Mouse (Mus musculus): ENCODE measurements around the gene Car9. TPM values are rescaled to one million over a fixed set of nuclear protein-coding genes. Genes with fewer than 3 reads are reported as not detected.
"Not testable (repeated sequence)": the region's sequence is repeated elsewhere in the genome, so short reads cannot be mapped to it uniquely, and the experiment has no call there.

Gene Car9
- total RNA-seq, 2 experiments from 2014 or later = 0.49 to 1.2 TPM

DNA sequence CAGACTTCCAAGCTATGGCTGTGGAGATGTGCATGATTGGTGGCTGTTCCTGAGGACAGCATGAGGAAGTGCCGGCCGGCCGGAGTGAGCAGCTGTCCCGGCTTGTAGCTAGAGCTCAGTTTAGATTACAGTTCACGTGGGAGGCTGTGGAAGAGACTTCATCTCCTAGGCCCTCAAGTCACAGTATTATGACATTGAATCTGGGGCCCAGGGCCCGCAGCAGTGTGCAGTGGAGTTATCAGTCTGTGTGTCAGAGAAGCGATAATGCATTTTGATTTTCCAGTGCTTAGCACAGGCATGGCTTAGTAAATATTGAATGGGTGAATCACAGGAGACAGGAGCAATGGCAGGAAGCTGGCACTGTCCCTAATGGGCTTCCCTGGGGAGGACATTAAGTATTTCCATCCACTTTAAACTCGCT lies 23.3 kb downstream of the Car9 start:
- DNase-seq = peak; percentile 50 to 66

DNA sequence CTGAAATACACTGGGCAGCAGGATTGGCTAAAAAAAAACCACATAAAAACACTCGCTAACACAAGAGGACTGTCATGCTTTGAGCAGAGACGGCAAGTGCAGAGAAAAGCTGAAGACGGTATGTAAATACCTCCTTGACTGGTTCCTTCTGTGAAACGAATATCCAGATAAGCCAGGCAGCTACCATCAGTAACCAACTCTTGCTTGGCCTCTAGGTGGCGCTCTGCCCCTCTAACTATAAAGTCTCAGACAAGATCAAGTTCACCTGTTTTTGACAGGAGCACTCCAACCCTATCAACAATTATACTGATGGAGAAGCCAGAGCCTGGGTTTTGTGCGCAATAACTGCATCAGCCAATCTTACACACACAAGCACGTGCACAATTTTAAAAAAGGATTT lies 23.8 kb downstream of the Car9 start:
- peak; percentile 84 to 88 for DNase-seq

DNA sequence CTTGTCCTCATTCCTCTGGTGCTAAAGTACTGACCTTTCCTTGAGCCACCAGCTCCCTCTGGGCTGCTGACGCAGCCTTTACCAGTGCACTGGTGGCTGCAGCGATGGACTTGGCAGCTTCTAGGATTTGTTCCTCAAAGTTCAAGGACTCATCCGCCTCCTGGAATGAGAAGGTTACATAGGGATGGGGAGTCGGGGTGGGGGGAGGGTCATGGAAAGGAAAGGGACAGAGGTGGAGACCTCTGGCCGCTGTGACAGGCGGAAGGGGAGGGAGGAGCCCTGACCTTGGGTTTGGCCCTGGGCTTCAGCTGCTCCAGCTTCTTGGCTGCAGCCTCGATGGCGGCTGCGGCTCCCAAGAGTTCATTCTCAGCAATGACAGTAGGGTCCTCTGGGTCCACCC lies 26.5 kb downstream of the Car9 start:
- DNase-seq = peak; percentile 87

DNA sequence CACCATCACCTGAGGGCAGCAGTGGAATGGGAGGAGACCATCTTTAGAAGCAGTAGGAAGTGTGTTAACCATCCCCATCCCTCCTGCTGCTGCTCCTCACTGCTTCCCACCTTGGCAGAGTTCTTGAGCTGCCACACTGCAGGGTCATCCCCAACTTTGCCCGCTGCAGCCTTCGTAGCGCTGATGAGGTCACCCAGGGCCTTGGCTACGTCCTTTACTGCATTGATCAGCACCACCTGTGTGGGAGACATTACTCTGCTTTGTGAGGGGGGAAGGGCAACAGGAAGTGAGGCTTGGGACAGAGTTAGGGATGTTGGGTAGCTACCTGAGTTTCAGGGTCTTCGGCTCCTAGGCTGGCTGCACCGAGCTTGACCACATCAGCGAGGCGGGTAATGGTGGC lies 28.9 kb downstream of the Car9 start:
- DNase-seq = no peak

DNA sequence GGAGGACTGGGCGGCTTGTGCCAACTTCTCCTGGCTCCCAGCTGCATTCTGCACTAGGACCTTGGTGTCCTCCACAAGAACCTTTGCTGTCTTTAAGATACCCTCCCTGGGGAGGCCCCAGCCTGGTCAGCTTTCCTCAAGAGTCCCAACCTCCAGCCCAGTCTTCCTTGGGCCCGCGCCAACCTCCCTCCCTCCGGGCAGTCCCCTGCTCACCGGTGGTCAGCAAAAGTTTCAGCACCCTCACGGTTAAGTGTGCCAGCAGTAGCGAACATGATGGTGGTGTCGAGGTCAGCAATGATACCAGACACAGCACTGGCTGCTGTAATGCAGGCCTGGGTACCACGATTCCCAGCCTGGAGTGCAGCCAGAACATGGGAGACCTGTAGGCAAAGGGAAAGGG lies 29.3 kb downstream of the Car9 start:
- peak in 1 of 2 experiments; percentile 43 for DNase-seq

DNA sequence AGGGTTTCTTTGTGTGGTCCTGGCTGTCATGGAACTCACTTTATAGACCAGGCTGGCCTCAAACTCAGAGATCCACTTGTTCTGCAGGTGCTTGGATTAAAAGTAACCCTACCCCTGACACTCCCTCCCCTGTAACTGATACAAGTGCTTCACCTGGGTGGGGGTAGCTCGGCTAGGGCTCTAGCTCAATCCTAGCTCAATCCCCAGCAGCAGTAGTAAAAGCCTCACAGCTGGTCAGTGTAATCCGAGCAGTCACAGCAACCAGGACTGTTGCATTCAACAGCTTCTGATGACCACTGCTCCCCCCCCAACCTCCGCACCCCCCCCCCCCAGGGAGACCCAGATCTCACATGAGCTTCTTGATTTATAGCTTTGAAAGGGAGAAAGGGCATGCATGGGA lies 35.3 kb downstream of the Car9 start:
- DNase-seq = no peak

DNA sequence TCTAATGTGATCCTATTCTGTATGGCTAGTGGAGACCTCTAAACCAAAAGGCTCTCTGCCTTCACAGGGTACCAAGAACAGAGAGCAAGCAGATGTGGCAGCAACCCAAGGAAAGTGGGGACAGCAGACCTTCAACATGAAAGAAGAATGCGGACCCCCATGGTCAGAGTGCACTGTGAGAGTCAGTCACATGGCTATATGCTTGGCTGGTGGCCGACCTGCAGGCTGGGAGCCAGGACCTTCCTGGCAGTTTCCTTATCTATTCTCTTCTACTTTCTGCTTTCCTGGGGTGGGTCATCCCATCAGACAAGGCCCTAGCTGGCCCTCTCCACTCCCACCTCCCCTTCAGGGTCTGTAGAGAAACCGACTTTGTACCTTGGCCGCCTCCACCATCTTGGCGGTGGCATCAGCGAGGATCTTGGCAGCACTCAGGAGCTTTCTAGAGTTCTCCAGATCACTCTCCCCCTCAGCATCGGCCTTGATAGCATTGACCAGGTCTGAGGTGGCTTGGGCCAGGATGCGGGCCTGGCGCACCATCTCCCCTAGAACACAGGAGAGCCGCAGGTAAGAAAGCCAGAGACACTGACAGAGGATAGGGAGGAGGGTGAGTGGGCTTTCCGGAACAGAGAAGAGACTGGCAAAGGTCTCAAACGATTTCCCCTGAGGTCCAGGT lies 39.7 kb downstream of the Car9 start:
- DNase-seq = peak; percentile 79 to 81

DNA sequence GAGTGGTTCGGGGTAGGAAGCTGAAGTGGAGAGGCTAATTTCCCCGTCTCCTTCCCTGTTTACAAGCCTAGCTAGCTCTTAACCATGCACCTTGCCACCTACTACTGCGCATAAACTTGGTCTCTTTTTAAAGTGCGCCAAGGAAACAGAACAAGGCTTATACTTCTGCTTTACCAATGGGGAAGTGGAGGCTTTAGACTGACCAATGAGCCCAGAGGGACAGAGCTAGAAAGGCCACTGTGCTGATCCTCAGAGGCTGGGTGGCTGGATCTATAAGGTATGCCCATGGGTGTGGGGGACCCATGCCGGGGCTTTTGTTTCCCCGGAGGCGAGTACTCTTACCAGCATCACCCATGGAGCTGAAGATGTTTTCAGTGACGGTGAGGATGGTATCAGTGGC lies 40.4 kb downstream of the Car9 start:
- DNase-seq = no peak

DNA sequence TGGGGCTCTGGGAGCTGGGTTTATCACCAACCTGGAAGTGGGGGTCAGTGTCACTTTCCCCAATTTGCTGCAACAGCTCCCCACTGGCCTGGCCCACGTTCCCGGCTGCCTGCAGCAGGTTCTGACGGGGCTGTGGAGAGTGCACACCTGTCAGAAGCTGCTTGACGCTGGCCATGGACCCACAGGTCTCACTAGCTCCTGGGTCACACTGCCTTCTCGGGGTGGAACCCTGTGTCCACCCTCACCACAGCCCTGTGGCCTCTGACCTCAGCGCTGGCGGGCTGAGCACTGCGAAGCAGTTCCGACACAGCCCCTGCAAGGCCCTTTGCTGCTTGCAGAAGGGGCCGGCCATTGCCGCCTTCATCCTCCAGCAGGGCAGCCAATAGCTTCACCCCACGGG lies 42.3 kb downstream of the Car9 start:
- no peak for DNase-seq

DNA sequence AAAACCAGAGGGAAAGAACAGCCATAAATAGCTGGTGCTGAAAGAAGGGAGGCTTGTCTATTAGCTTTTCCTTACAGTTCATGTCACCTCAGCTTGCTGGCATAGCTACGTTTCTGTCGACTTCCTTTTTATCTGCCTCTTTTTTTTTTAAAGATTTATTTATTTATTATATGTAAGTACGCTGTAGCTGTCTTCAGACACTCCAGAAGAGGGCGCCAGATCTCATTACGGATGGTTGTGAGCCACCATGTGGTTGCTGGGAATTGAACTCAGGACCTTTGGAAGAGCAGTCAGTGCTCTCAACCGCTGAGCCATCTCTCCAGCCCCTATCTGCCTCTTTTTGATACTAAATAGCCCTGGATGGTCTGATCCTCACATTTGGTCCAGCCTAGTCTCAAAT lies 45.1 kb downstream of the Car9 start:
- not testable (repeated sequence) for DNase-seq

DNA sequence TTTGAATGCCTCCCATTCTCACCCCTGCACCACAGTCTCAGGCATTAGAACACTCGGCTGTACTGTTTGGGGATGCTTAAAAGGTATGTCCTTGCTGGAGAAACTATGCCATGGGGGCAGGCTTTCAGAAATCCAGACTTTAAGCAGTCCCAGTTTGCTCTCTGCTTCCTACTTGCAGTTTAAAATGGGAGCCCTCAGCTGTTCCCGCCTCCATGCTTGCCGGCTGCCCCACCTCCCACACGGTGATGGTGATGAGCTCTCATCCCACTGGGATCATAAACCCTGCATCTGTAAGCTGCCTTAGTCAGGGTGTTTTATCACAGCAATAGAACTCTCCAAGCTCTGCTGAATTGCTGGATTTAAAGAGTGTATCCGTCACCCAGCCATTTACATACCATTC lies 45.7 kb downstream of the Car9 start:
- DNase-seq = peak in 1 of 2 experiments; percentile 1

DNA sequence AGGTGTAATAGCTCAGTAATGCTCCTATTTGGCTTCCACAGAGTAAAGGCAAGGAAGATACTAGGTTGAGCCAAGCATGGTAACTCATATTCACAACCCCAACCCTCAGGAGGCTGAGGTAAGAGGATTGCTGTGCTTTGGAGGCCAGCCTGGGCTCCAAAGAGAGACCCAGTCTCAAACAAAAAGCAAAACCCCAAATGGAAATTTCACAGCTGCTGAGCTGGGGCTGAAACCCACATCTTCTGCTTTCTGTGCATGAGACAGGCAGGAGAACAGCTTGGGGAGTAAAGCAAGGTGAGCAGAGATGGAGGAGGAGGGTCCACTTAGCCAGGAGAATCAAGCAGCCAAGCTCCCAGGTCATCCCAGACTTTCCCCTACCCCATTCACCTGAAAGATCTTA lies 47.1 kb downstream of the Car9 start:
- no peak for DNase-seq

DNA sequence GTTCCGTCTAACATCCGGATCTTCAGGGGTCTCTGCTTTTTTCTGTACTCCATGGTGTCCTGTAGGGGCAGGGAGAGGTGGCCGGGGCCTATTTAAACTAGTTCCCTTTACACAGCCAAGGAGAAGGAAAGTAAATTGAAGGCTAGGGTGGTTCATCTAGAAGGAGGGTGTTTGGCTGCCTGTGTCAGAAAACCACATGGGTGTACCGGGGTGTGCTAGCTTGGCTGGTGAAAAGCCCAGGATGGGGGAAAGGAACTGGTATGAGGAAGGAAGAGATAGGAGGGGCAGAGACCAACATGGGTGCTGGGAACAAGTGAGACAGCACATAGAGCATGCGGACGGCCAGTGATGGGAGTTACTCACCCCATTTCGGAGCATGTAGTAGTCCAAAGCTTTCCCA lies 49.2 kb downstream of the Car9 start:
- no peak for DNase-seq

DNA sequence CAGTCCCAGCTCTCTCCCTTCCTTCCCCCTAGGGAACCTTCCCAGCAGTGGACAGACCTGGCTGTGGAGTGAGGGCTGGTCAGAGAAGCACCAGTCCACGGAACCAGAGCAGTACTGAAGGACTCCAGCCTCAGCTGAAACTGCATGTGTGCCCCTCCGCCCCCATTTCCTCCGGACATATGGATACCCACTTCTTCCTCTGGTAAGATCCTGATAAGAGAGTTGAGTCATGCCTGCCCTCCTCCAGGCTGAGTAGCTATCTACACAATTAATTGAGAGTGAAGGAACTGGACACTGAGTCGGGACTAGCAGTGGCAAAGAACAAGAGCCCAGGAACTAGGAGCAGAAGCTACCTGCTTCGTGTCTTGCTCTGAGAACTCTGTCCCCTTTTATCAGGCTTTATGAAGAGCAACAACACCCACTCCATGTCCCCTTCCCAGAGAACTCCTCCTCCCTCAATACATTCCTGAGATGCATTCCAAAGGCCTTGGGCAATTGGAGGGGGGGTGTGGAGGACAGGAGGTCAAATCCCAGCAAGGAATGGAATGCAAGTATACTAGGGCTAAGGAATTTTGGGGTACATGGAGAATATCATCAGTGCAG lies 51.4 kb downstream of the Car9 start:
- no peak for DNase-seq

DNA sequence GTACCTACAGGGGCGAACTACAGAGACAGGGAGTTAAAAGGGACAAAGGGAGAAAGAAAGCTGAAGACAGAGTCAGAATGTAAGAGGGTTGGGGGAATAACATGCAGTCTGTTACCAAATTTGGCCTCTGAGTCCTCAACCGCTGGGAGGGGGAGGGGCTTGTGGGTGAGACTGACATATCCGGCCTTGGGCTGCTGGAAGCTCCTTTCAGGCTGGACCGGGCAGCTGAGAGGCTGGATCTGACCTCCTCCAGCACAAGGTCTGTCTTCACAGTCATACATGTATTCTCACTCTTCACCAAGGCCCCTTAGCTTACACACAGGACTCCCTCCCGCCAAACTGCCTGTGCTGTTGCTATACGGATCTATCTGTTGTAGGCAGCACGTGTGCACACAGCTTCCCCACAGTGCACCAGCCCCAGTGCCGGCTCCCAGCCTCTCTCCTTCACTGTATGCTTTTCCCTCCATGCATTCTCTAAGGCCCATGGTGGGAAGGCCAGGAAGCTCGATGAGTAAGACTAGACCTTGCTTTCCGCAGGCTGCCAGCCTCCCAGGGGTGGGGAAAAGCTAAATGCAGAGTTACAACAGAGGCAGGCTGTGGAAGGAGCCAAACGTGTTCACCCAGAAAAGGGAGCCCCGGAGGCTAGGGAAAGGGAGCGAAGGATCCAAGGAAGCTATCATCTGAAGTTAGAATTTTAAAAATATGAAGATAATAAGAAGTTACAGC lies 52.0 kb downstream of the Car9 start:
- peak; percentile 88 to 92 for DNase-seq

DNA sequence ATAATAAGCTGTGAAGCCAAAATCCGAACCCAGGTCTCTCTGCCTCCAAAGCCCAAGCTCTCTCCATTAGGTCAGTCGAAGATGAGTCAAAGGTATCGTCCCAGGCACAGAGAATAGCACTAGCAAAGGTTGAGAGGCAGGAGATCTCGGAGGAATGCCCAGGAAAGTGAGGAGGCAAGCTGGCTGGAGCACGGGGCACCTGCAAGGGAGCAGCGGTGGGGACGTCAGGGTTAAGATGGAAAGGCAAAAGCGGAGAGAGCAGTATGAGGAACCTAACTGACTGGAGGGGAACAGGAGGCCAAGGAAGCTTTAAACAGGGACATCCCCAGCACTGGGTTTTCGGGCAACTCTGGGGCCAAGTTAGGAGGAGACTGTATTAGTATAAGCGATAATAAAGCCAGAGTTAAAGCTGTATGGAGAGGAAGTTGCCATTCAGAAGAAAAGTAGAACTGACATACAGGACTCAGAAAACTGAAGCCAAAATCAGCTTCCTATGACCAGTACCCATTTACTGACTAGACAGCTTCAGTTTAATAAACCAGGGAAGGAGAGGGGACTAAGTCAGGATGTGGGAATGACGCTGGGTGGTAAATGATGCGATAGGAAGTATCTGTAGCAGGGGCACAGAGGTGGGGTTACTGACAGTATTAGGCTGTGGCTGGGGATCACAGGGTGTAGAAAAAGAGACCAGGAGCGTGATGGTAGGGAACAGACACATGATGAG lies 52.9 kb downstream of the Car9 start:
- no peak for DNase-seq

DNA sequence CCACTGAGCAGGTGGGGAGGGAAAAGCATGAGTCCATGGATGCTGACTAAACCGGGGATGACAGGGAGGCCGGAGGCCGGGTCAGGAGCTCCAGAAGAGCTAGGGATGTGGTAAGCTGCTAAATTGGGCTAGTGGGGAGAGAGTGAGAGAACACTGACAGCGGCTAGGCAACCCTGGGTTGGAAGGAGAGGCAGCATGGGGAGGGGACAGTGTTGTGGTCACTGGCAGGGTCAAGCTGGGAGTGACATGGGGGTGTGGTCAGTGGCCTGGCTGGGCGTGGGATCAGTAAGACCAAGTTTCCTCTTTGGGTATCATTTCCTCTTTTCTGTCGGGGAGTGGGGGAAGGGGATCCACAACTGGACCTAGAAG lies 53.5 kb downstream of the Car9 start:
- DNase-seq = peak; percentile 71 to 73

DNA sequence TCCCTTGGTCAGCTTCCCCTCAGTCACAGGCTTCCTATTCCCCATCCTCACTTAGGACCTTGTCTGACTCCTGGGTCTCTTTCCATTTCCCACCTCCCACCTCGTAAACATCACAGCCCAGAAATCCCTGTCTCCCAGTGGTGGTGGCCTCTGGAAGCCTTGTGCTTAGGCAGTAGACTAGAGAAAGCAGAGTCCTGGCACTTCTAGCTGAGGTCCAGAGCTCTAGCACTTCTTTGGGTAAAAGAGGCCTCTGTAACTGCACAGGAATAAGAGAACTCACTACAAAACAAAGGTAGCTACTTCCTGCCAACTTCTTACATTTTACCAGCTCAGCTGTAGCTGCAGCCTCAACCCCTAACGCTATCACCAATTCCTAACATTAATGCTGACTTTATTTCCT lies 54.2 kb downstream of the Car9 start:
- DNase-seq = no peak

DNA sequence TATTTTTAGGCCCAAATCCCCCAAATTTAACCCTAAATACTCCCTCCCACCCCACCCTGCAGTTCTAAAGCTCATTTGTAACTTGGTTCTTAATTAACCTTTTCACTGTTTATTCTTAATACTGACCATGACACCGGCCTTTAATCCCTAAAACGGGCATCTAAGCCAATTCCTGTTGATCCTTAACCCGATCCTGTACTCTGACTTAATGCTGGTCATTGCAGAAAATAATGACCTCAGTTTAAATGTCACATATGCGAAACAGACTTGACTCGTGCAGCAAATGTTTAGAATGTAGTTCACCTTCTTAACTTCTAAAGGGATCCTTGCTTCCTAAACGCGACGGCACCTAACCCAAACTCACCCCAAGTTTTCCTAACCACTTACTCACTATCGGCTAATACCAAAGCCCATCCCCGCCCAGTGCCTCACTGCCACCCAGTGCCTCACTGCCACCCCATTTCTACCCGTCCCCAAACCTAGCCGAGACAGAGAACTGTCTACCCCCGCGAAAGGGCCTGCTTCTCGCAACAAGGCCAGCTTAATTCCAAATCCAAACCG lies 54.8 kb downstream of the Car9 start:
- DNase-seq = no peak

DNA sequence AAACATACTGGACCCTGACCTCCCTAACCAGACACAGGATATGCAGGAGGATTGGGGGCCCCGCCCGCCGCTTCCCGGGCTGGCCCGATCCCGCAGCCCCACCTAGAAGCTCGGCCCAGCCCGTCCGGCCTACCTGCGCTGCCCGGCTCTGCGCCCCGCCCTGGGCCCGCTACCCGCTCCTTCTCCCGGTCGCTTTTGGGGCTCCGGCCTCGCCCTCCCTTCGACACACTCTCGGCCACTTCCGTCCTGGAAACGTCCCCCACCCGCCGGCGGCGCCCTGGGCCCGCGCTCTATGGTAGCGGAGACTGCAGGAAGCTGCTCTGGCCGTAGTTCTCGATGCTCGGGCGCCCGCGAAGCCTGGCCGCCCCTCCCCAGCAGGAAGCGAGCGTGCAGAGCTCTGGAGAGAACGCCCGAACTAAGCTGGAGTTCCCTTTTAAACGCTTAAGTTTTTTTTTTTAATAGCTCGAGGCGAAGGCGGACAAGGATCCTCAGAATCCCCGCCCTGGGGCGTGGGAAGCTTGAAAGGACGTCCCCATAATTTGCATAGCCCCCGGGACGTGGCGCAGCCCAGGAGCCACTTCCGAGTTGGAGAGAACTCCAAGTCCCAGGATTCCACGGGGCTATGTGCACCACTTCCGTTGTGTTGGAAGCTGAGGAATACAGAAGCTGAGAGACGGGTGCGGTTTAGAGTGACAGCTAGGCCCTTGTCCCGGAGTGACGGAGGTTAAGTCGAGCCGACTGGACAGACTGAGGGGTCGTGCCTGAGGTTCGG lies 55.4 kb downstream of the Car9 start, which contains the start of the genes Creb3 and Tln1:
TSS of gene Creb3 (plus strand) at position 336 of the 772 bp plus-strand sequence.
TSS of gene Tln1 (minus strand) at position 695 of the 772 bp plus-strand sequence.
- peak; percentile 95 for DNase-seq

DNA sequence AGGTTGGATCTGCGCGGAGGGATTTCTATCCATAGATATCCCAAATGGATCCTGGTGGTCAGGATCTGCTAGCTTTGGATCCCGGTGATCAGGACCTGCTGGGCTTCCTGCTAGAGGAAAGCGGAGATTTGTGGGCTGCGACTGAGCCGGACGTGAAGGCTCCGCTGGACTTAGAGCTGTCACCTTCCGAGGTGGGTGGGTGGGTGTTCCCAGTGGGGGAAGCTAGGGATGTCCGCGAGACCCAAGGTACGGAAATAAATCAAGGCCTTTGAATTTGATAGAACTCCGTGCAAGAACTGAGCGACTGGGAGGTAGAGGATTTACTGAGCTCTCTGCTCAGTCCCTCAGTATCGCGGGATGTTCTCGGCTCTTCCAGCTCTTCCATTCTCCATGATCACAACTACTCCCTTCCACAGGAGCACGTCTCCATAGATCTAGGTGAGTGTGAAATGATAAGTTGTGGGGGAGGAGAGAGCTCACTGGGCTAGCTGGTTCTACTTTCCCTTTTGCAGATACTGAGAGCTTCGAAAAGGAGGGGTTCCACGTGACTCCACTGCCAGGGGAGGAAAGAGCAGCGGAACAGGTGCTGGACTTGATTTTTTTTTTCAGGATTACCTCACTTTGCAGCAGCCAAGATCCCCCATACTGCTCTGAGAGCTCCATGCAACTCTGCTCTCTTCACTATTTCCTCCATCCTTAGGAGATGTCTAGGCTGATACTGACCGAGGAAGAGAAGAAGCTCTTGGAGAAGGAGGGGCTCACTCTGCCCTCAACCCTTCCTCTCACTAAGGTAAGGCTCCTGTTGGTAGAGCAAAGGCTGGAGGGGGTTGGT lies 56.2 kb downstream of the Car9 start:
- DNase-seq = no peak

All from adrenal gland, postnatal 36 days (tissue).